Mouse (Mus musculus) ovary, adult 18-20 months (tissue): ENCODE data around the gene Tie1.
"Not testable (repeated sequence)": the region's sequence is repeated elsewhere in the genome, so short reads cannot be mapped to it uniquely, and the experiment has no call there.

Experiments used
- DNase-seq: peaks from one replicate; pipeline ENCODE4 v3.0.0; 2022; ENCODE audit warnings: low spot score, mixed read lengths

The Tie1 gene

GRCm38 (mm10) chr4:118489717-118490132 is at the start of gene Tie1:
Tie1 (minus strand) TSS chr4:118490061.
- no peak for DNase-seq

GRCm38 (mm10) chr4:118537801-118538200 is 47.9 kb upstream of the Tie1 start:
- DNase-seq, result no peak

- no peak for DNase-seq
Measured at GRCm38 (mm10) chr4:118535610-118536009, 45.7 kb upstream of the Tie1 start.

GRCm38 (mm10) chr4:118533605-118534004 is 43.7 kb upstream of the Tie1 start:
- DNase-seq, result no peak

- DNase-seq, result no peak
Measured at GRCm38 (mm10) chr4:118533156-118533555, 43.3 kb upstream of the Tie1 start.

GRCm38 (mm10) chr4:118532663-118533062 is 42.8 kb upstream of the Tie1 start:
- no peak for DNase-seq

GRCm38 (mm10) chr4:118527720-118528119 is 37.9 kb upstream of the Tie1 start:
- DNase-seq, result no peak

- DNase-seq, result no peak
Measured at GRCm38 (mm10) chr4:118527335-118527681, 37.4 kb upstream of the Tie1 start.

GRCm38 (mm10) chr4:118526408-118527334 is 36.8 kb upstream of the Tie1 start, which contains the start of gene 2610528J11Rik:
2610528J11Rik (plus strand) TSS chr4:118526999.
- no peak for DNase-seq

- DNase-seq, result no peak
Measured at GRCm38 (mm10) chr4:118525779-118526178, 35.9 kb upstream of the Tie1 start.

GRCm38 (mm10) chr4:118523976-118524375 is 34.1 kb upstream of the Tie1 start:
- no peak for DNase-seq

- no peak for DNase-seq
Measured at GRCm38 (mm10) chr4:118522248-118522647, 32.4 kb upstream of the Tie1 start.

- no peak for DNase-seq
Measured at GRCm38 (mm10) chr4:118518208-118518607, 28.3 kb upstream of the Tie1 start.

- no peak for DNase-seq
Measured at GRCm38 (mm10) chr4:118517497-118518146, 27.8 kb upstream of the Tie1 start.

- peak; percentile 16 for DNase-seq
Measured at GRCm38 (mm10) chr4:118516699-118517496, 27.0 kb upstream of the Tie1 start.

GRCm38 (mm10) chr4:118509050-118509449 is 19.2 kb upstream of the Tie1 start:
- DNase-seq, result no peak

- not testable (repeated sequence) for DNase-seq
Measured at GRCm38 (mm10) chr4:118507171-118507570, 17.3 kb upstream of the Tie1 start.

GRCm38 (mm10) chr4:118505551-118505950 is 15.7 kb upstream of the Tie1 start:
- DNase-seq, result peak; percentile 19

- DNase-seq, result no peak
Measured at GRCm38 (mm10) chr4:118500792-118501191, 10.9 kb upstream of the Tie1 start.

GRCm38 (mm10) chr4:118500171-118500724 is 10.4 kb upstream of the Tie1 start:
- DNase-seq, result no peak

GRCm38 (mm10) chr4:118490461-118490860 is 600 bp upstream of the Tie1 start:
- DNase-seq, result no peak
